Mouse (Mus musculus) heart, embryonic 13.5 days (tissue): ENCODE measurements at regions not wholly inside any gene's neighbourhood (a gene's known extent, or its start where the extent isn't known, plus 50 kb on each side); places are given as distances from the start of the nearest gene placed in this dataset.

ENCODE experiments used
- ATAC-seq: fragments of 200-750 bp; cut with Nextera tagmentation; 2 replicates; pipeline ENCODE4 v1.8.0; 2017; ENCODE audit warnings: moderate TSS enrichment; ENCODE audit not compliant: insufficient number of reproducible peaks, low FRiP score, low TSS enrichment; ENCODE audit errors: extremely low read depth
- H3K27ac ChIP-seq: fragments of 300-500 bp; sonication (generic); replicated peaks from 2 replicates; pipeline ENCODE4 v1.5.1; 2015; ENCODE audit warnings: moderate library complexity, mild to moderate bottlenecking, inconsistent platforms
- H3K27me3 ChIP-seq: fragments of 300-500 bp; sonication (generic); replicated peaks from 2 replicates; pipeline ENCODE4 v1.6.1; 2015; ENCODE audit warnings: mild to moderate bottlenecking, inconsistent platforms
- H3K36me3 ChIP-seq: fragments of 300-500 bp; sonication (generic); 2 replicates; pipeline ENCODE4 v1.6.1; 2015; ENCODE audit warnings: mild to moderate bottlenecking, inconsistent platforms
- H3K4me1 ChIP-seq: fragments of 300-500 bp; sonication (generic); 2 replicates; pipeline ENCODE4 v1.6.1; 2015; ENCODE audit warnings: inconsistent platforms
- H3K4me2 ChIP-seq: fragments of 300-500 bp; sonication (generic); 2 replicates; pipeline ENCODE4 v1.6.1; 2015; ENCODE audit warnings: inconsistent platforms, mild to moderate bottlenecking, moderate library complexity
- H3K4me3 ChIP-seq: fragments of 300-500 bp; sonication (generic); 2 replicates; pipeline ENCODE4 v1.5.1; 2015; ENCODE audit warnings: moderate library complexity, mild to moderate bottlenecking, inconsistent platforms
- H3K9ac ChIP-seq: fragments of 300-500 bp; sonication (generic); 2 replicates; pipeline ENCODE4 v1.6.1; 2015; ENCODE audit warnings: inconsistent platforms, mild to moderate bottlenecking, moderate library complexity
- H3K9me3 ChIP-seq: fragments of 300-500 bp; sonication (generic); 2 replicates; pipeline ENCODE4 v1.6.1; 2016; ENCODE audit warnings: inconsistent platforms
- WGBS: fragments of 180-500 bp; shearing (Covaris S2); methylation state at CpG from one replicate; pipeline ENCODE4 v1.1.7; 2015; ENCODE audit warnings: mixed read lengths; 5-methylcytosine and 5-hydroxymethylcytosine counted together

- no peak overlapping the region for H3K4me2 ChIP-seq
- H3K4me3 ChIP-seq, result no peak overlapping the region
- no peaks in the 10 kb centered on the region for H3K27me3 ChIP-seq
- 76% methylated on average over 4 of the region's 4 CpGs for WGBS
- H3K36me3 ChIP-seq, result no peaks in the 10 kb centered on the region
- no peaks in the 10 kb centered on the region for H3K9me3 ChIP-seq
- H3K27ac ChIP-seq, result no peak overlapping the region
- no peak overlapping the region for H3K9ac ChIP-seq
- no peak for ATAC-seq
- H3K4me1 ChIP-seq, result no peaks in the 10 kb centered on the region
These were observed 424.7 kb downstream of the Tm4sf1 start for GRCm38 (mm10) chr3:56877062-56877461.

- Histone ChIP-seq H3K27me3 (no peaks in the 10 kb centered on the region), H3K4me3 (no peak overlapping the region), H3K4me1 (peaks cover 3% of the 10 kb centered on the region; the same call in 1 of the 2 replicates), H3K9me3 (no peaks in the 10 kb centered on the region), H3K4me2 (no peak overlapping the region), H3K9ac (no peak overlapping the region), H3K36me3 (no peaks in the 10 kb centered on the region), H3K27ac (no peak overlapping the region)
- no peak for ATAC-seq
- 64% methylated on average over 1 of the region's 1 CpGs for WGBS
These were observed 438.2 kb downstream of the Tm4sf1 start for GRCm38 (mm10) chr3:56863591-56863990.

GRCm38 (mm10) chr3:56859841-56860240, 441.9 kb downstream of the Tm4sf1 start:
- Histone ChIP-seq H3K4me2 (no peak overlapping the region), H3K4me1 (peaks cover 3% of the 10 kb centered on the region; the same call in 1 of the 2 replicates), H3K9me3 (no peaks in the 10 kb centered on the region), H3K9ac (no peak overlapping the region), H3K27ac (no peak overlapping the region), H3K27me3 (no peaks in the 10 kb centered on the region), H3K36me3 (no peaks in the 10 kb centered on the region), H3K4me3 (no peak overlapping the region)
- WGBS, result 90% methylated on average over 9 of the region's 9 CpGs
- ATAC-seq, result no peak

GRCm38 (mm10) chr3:56845462-56845770, 456.4 kb downstream of the Tm4sf1 start:
- Histone ChIP-seq H3K36me3 (no peaks in the 10 kb centered on the region), H3K4me2 (no peak overlapping the region), H3K9me3 (no peaks in the 10 kb centered on the region), H3K4me3 (no peak overlapping the region), H3K27ac (no peak overlapping the region), H3K27me3 (no peaks in the 10 kb centered on the region), H3K4me1 (no peaks in the 10 kb centered on the region), H3K9ac (no peak overlapping the region)
- no peak for ATAC-seq
- WGBS, result 89% methylated on average over 1 of the region's 1 CpGs

- WGBS, result 54% methylated on average over 6 of the region's 6 CpGs
- no peak overlapping the region for H3K9ac ChIP-seq
- H3K4me1 ChIP-seq, result no peaks in the 10 kb centered on the region
- H3K27ac ChIP-seq, result no peak overlapping the region
- H3K4me3 ChIP-seq, result no peak overlapping the region
- no peaks in the 10 kb centered on the region for H3K9me3 ChIP-seq
- H3K4me2 ChIP-seq, result no peak overlapping the region
- ATAC-seq, result no peak
- H3K36me3 ChIP-seq, result no peaks in the 10 kb centered on the region
- H3K27me3 ChIP-seq, result no peaks in the 10 kb centered on the region
These were observed 456.9 kb downstream of the Tm4sf1 start for GRCm38 (mm10) chr3:56844681-56845461.

GRCm38 (mm10) chr3:56837176-56837575, 464.6 kb downstream of the Tm4sf1 start:
- Histone ChIP-seq H3K4me2 (no peak overlapping the region), H3K36me3 (no peaks in the 10 kb centered on the region), H3K9me3 (no peaks in the 10 kb centered on the region), H3K4me1 (no peaks in the 10 kb centered on the region), H3K4me3 (no peak overlapping the region), H3K27ac (no peak overlapping the region), H3K9ac (no peak overlapping the region), H3K27me3 (no peaks in the 10 kb centered on the region)
- WGBS, result 61% methylated on average over 3 of the region's 3 CpGs
- ATAC-seq, result no peak

- Histone ChIP-seq H3K4me2 (no peak overlapping the region), H3K9me3 (no peaks in the 10 kb centered on the region), H3K4me3 (no peak overlapping the region), H3K27ac (no peak overlapping the region), H3K9ac (no peak overlapping the region), H3K4me1 (0 out of 2 replicates have a peak, but pooled peaks cover 3% of the 10 kb centered on the region), H3K27me3 (no peaks in the 10 kb centered on the region), H3K36me3 (no peaks in the 10 kb centered on the region)
- WGBS, result 51% methylated on average over 4 of the region's 4 CpGs
- ATAC-seq, result no peak
These were observed 471.3 kb downstream of the Tm4sf1 start for GRCm38 (mm10) chr3:56830315-56831097.

GRCm38 (mm10) chr3:56824157-56824556, 477.6 kb downstream of the Tm4sf1 start:
- no peak overlapping the region for H3K4me2 ChIP-seq
- ATAC-seq, result no peak
- H3K9ac ChIP-seq, result no peak overlapping the region
- H3K36me3 ChIP-seq, result no peaks in the 10 kb centered on the region
- no peak overlapping the region for H3K27ac ChIP-seq
- H3K9me3 ChIP-seq, result no peaks in the 10 kb centered on the region
- no peaks in the 10 kb centered on the region for H3K27me3 ChIP-seq
- WGBS, result 72% methylated on average over 4 of the region's 4 CpGs
- no peak overlapping the region for H3K4me3 ChIP-seq
- H3K4me1 ChIP-seq, result no peaks in the 10 kb centered on the region

GRCm38 (mm10) chr3:56810548-56811071, 491.2 kb downstream of the Tm4sf1 start:
- WGBS, result 60% methylated on average over 1 of the region's 1 CpGs
- Histone ChIP-seq H3K9me3 (no peaks in the 10 kb centered on the region), H3K27me3 (no peaks in the 10 kb centered on the region), H3K4me1 (no peaks in the 10 kb centered on the region), H3K27ac (no peak overlapping the region), H3K9ac (no peak overlapping the region), H3K4me2 (no peak overlapping the region), H3K36me3 (no peaks in the 10 kb centered on the region), H3K4me3 (no peak overlapping the region)
- no peak for ATAC-seq

GRCm38 (mm10) chr3:56793054-56793453, 508.7 kb downstream of the Tm4sf1 start:
- Histone ChIP-seq H3K4me1 (no peaks in the 10 kb centered on the region), H3K27me3 (no peaks in the 10 kb centered on the region), H3K9me3 (no peaks in the 10 kb centered on the region), H3K4me3 (no peak overlapping the region), H3K4me2 (no peak overlapping the region), H3K27ac (no peak overlapping the region), H3K36me3 (no peaks in the 10 kb centered on the region), H3K9ac (no peak overlapping the region)
- 30% methylated on average over 1 of the region's 1 CpGs for WGBS
- no peak for ATAC-seq

- H3K36me3 ChIP-seq, result no peaks in the 10 kb centered on the region
- H3K9me3 ChIP-seq, result no peaks in the 10 kb centered on the region
- H3K9ac ChIP-seq, result no peak overlapping the region
- H3K4me1 ChIP-seq, result no peaks in the 10 kb centered on the region
- H3K4me3 ChIP-seq, result no peak overlapping the region
- no peak for ATAC-seq
- whole genome bisulfite sequencing, result 35% methylated on average over 3 of the region's 3 CpGs
- no peaks in the 10 kb centered on the region for H3K27me3 ChIP-seq
- H3K4me2 ChIP-seq, result no peak overlapping the region
- H3K27ac ChIP-seq, result no peak overlapping the region
These were observed 512.6 kb downstream of the Tm4sf1 start for GRCm38 (mm10) chr3:56789155-56789554.
